Mouse (Mus musculus) midbrain, embryonic 13.5 days (tissue): ENCODE measurements at regions not wholly inside any gene's neighbourhood (a gene's known extent, or its start where the extent isn't known, plus 50 kb on each side); places are given as distances from the start of the nearest gene placed in this dataset.

Experiments used
- ATAC-seq: fragments of 200-750 bp; cut with Nextera tagmentation; 2 replicates; pipeline ENCODE4 v1.8.0; 2017; ENCODE audit warnings: mild to moderate bottlenecking, moderate TSS enrichment, moderate library complexity
- H3K27ac ChIP-seq: fragments of 300-500 bp; sonication (generic); 2 replicates; pipeline ENCODE4 v1.5.1; 2015; ENCODE audit warnings: inconsistent platforms, mild to moderate bottlenecking, moderate library complexity
- H3K27me3 ChIP-seq: fragments of 300-500 bp; sonication (generic); 2 replicates; pipeline ENCODE4 v1.6.1; 2015; ENCODE audit warnings: mild to moderate bottlenecking, inconsistent platforms
- H3K36me3 ChIP-seq: fragments of 300-500 bp; sonication (generic); 2 replicates; pipeline ENCODE4 v1.6.1; 2015; ENCODE audit warnings: mild to moderate bottlenecking, inconsistent platforms
- H3K4me1 ChIP-seq: fragments of 300-500 bp; sonication (generic); replicated peaks from 2 replicates; pipeline ENCODE4 v1.6.1; 2015; ENCODE audit warnings: inconsistent platforms
- H3K4me2 ChIP-seq: fragments of 300-500 bp; sonication (generic); replicated peaks from 2 replicates; pipeline ENCODE4 v1.6.1; 2015; ENCODE audit warnings: moderate library complexity, mild to moderate bottlenecking, inconsistent platforms
- H3K4me3 ChIP-seq: fragments of 300-500 bp; sonication (generic); replicated peaks from 2 replicates; pipeline ENCODE4 v1.5.1; 2015; ENCODE audit warnings: mild to moderate bottlenecking, inconsistent platforms
- H3K9ac ChIP-seq: fragments of 300-500 bp; sonication (generic); replicated peaks from 2 replicates; pipeline ENCODE4 v1.6.1; 2015; ENCODE audit warnings: mild to moderate bottlenecking, inconsistent platforms
- H3K9me3 ChIP-seq: fragments of 300-500 bp; sonication (generic); 2 replicates; pipeline ENCODE4 v1.6.1; 2016; ENCODE audit warnings: mild to moderate bottlenecking, inconsistent platforms
- WGBS: fragments of 180-500 bp; shearing (Covaris S2); methylation state at CpG from one replicate; pipeline ENCODE4 v1.1.7; 2015; 5-methylcytosine and 5-hydroxymethylcytosine counted together

GRCm38 (mm10) chr12:109946936-109947335, 331.9 kb upstream of the Dio3 start:
- WGBS: 35% methylated on average over 1 of the region's 1 CpGs
- Histone ChIP-seq H3K4me1 (peaks cover 49% of the 10 kb centered on the region), H3K36me3 (no peaks in the 10 kb centered on the region), H3K9me3 (0 out of 2 replicates have a peak, but pooled peaks cover 4% of the 10 kb centered on the region), H3K27ac (peak overlapping the region; percentile 83), H3K4me3 (no peak overlapping the region), H3K9ac (no peak overlapping the region), H3K4me2 (no peak overlapping the region), H3K27me3 (0 out of 2 replicates have a peak, but pooled peaks cover 6% of the 10 kb centered on the region)
- ATAC-seq: no peak

GRCm38 (mm10) chr12:109947886-109948433, 330.9 kb upstream of the Dio3 start:
- 4% methylated on average over 7 of the region's 7 CpGs for WGBS
- Histone ChIP-seq H3K36me3 (no peaks in the 10 kb centered on the region), H3K4me2 (no peak overlapping the region; the same call in 1 of the 2 replicates), H3K9me3 (0 out of 2 replicates have a peak, but pooled peaks cover 4% of the 10 kb centered on the region), H3K4me1 (peaks cover 49% of the 10 kb centered on the region), H3K27me3 (0 out of 2 replicates have a peak, but pooled peaks cover 6% of the 10 kb centered on the region), H3K9ac (no peak overlapping the region), H3K27ac (peak overlapping the region; percentile 83), H3K4me3 (no peak overlapping the region)
- ATAC-seq: no peak

GRCm38 (mm10) chr12:109948434-109948984, 330.4 kb upstream of the Dio3 start:
- H3K9ac ChIP-seq: no peak overlapping the region

GRCm38 (mm10) chr12:109949231-109949965, 329.5 kb upstream of the Dio3 start:
- no peak for ATAC-seq
- Histone ChIP-seq H3K27ac (peak overlapping the region; percentile 83), H3K36me3 (no peaks in the 10 kb centered on the region), H3K9ac (no peak overlapping the region), H3K9me3 (no peaks in the 10 kb centered on the region), H3K4me2 (no peak overlapping the region), H3K4me1 (peaks cover 49% of the 10 kb centered on the region), H3K27me3 (0 out of 2 replicates have a peak, but pooled peaks cover 6% of the 10 kb centered on the region), H3K4me3 (no peak overlapping the region)
- 43% methylated on average over 17 of the region's 17 CpGs for WGBS

More at GRCm38 (mm10) chr12:109948434-109948984, 330.4 kb upstream of the Dio3 start:
- 6% methylated on average over 16 of the region's 16 CpGs for WGBS
- Histone ChIP-seq H3K4me1 (peaks cover 49% of the 10 kb centered on the region), H3K36me3 (no peaks in the 10 kb centered on the region), H3K4me2 (no peak overlapping the region), H3K9me3 (no peaks in the 10 kb centered on the region), H3K27me3 (0 out of 2 replicates have a peak, but pooled peaks cover 6% of the 10 kb centered on the region), H3K4me3 (no peak overlapping the region), H3K27ac (peak overlapping the region; percentile 83)
- peak; percentile 94 for ATAC-seq

- H3K9me3 ChIP-seq: no peaks in the 10 kb centered on the region
- 52% methylated on average over 6 of the region's 6 CpGs for WGBS
- 0 out of 2 replicates have a peak, but pooled peaks cover 6% of the 10 kb centered on the region for H3K27me3 ChIP-seq
- H3K9ac ChIP-seq: no peak overlapping the region
- no peaks in the 10 kb centered on the region for H3K36me3 ChIP-seq
- no peak overlapping the region for H3K4me2 ChIP-seq
- no peak for ATAC-seq
- no peak overlapping the region for H3K4me3 ChIP-seq
- no peak overlapping the region for H3K27ac ChIP-seq
- H3K4me1 ChIP-seq: peaks cover 46% of the 10 kb centered on the region
These were observed 328.2 kb upstream of the Dio3 start for GRCm38 (mm10) chr12:109950632-109951031.

- Histone ChIP-seq H3K9me3 (no peaks in the 10 kb centered on the region), H3K4me2 (no peak overlapping the region), H3K4me3 (no peak overlapping the region), H3K27ac (peak overlapping the region; percentile 35; the same call in 1 of the 2 replicates), H3K27me3 (0 out of 2 replicates have a peak, but pooled peaks cover 6% of the 10 kb centered on the region), H3K4me1 (peaks cover 46% of the 10 kb centered on the region), H3K36me3 (no peaks in the 10 kb centered on the region), H3K9ac (no peak overlapping the region)
- 80% methylated on average over 12 of the region's 12 CpGs for WGBS
- no peak for ATAC-seq
These were observed 327.4 kb upstream of the Dio3 start for GRCm38 (mm10) chr12:109951473-109951872.

GRCm38 (mm10) chr12:109951884-109952456, 326.9 kb upstream of the Dio3 start:
- no peaks in the 10 kb centered on the region for H3K9me3 ChIP-seq
- no peak overlapping the region for H3K4me3 ChIP-seq
- 0 out of 2 replicates have a peak, but pooled peaks cover 6% of the 10 kb centered on the region for H3K27me3 ChIP-seq
- 92% methylated on average over 10 of the region's 10 CpGs for WGBS
- no peak for ATAC-seq
- no peak overlapping the region for H3K9ac ChIP-seq
- no peak overlapping the region for H3K4me2 ChIP-seq
- no peak overlapping the region for H3K27ac ChIP-seq
- H3K36me3 ChIP-seq: no peaks in the 10 kb centered on the region
- peaks cover 44% of the 10 kb centered on the region for H3K4me1 ChIP-seq

- no peaks in the 10 kb centered on the region for H3K9me3 ChIP-seq
- H3K4me3 ChIP-seq: no peak overlapping the region
- H3K9ac ChIP-seq: no peak overlapping the region
- H3K27ac ChIP-seq: no peak overlapping the region
- H3K4me2 ChIP-seq: no peak overlapping the region
- H3K27me3 ChIP-seq: 0 out of 2 replicates have a peak, but pooled peaks cover 9% of the 10 kb centered on the region
- WGBS: 64% methylated on average over 3 of the region's 3 CpGs
- ATAC-seq: no peak
- no peaks in the 10 kb centered on the region for H3K36me3 ChIP-seq
- H3K4me1 ChIP-seq: peaks cover 39% of the 10 kb centered on the region
These were observed 325.9 kb upstream of the Dio3 start for GRCm38 (mm10) chr12:109952933-109953332.

- peaks cover 16% of the 10 kb centered on the region for H3K4me1 ChIP-seq
- 72% methylated on average over 3 of the region's 3 CpGs for WGBS
- no peak for ATAC-seq
These were observed 321.6 kb upstream of the Dio3 start for GRCm38 (mm10) chr12:109957305-109957704.

GRCm38 (mm10) chr12:109958357-109959085, 320.3 kb upstream of the Dio3 start:
- no peak overlapping the region for H3K27ac ChIP-seq
- H3K9ac ChIP-seq: no peak overlapping the region
- no peak overlapping the region for H3K4me3 ChIP-seq
- 42% methylated on average over 18 of the region's 18 CpGs for WGBS
- peaks cover 16% of the 10 kb centered on the region for H3K4me1 ChIP-seq
- ATAC-seq: peak; percentile 87
- H3K9me3 ChIP-seq: no peaks in the 10 kb centered on the region
- H3K36me3 ChIP-seq: no peaks in the 10 kb centered on the region
- H3K4me2 ChIP-seq: no peak overlapping the region
- peaks cover 15% of the 10 kb centered on the region; the same call in 1 of the 2 replicates for H3K27me3 ChIP-seq

More at GRCm38 (mm10) chr12:109957305-109957704, 321.6 kb upstream of the Dio3 start:
- Histone ChIP-seq H3K9ac (no peak overlapping the region), H3K9me3 (no peaks in the 10 kb centered on the region), H3K4me3 (no peak overlapping the region), H3K27me3 (peaks cover 15% of the 10 kb centered on the region; the same call in 1 of the 2 replicates), H3K27ac (no peak overlapping the region), H3K36me3 (no peaks in the 10 kb centered on the region), H3K4me2 (no peak overlapping the region)

GRCm38 (mm10) chr12:109966776-109967175, 312.1 kb upstream of the Dio3 start:
- no peaks in the 10 kb centered on the region for H3K27me3 ChIP-seq
- H3K27ac ChIP-seq: no peak overlapping the region
- H3K4me2 ChIP-seq: no peak overlapping the region
- no peaks in the 10 kb centered on the region for H3K4me1 ChIP-seq
- no peaks in the 10 kb centered on the region for H3K36me3 ChIP-seq
- H3K9me3 ChIP-seq: no peaks in the 10 kb centered on the region
- H3K9ac ChIP-seq: no peak overlapping the region
- H3K4me3 ChIP-seq: no peak overlapping the region
- 85% methylated on average over 12 of the region's 12 CpGs for WGBS
- no peak for ATAC-seq
